Mouse (Mus musculus): Measurements from ENCODE around the gene Ifrd1. TPM values are rescaled to one million over a fixed set of nuclear protein-coding genes. Genes with fewer than 3 reads are reported as not detected.
"Not testable (repeated sequence)": the region's sequence is repeated elsewhere in the genome, so short reads cannot be mapped to it uniquely, and the experiment has no call there.

Gene Ifrd1
- total and polyA plus RNA-seq, 3 experiments = 14.1 to 87.6 (median 85.1) TPM

GRCm38 (mm10) chr12:40256543-40256942 lies 8.2 kb upstream of the Ifrd1 start:
- intact Hi-C loops (cut with DNase I) = loop anchor here (2.0 to 5.0 kb wide), 4 partner anchors 191 to 558 kb away; partner anchors contain the start of genes Dock4 and Zfp277
- no peak overlapping the region for H3K4me3 ChIP-seq

GRCm38 (mm10) chr12:40256033-40256432 lies 7.7 kb upstream of the Ifrd1 start:
- Histone ChIP-seq H3K4me3 (no peak overlapping the region), H3K27ac (no peak overlapping the region), H3K27me3 (ENCODE audit: control insufficient read depth, insufficient read depth, low read length) (no peaks in the 10 kb centered on the region), H3K36me3 (ENCODE audit: control insufficient read depth, insufficient read depth, low read length) (no peaks in the 10 kb centered on the region), H3K4me1 (ENCODE audit: control insufficient read depth, insufficient read depth, low read length) (no peaks in the 10 kb centered on the region; the same call in 1 of the 2 replicates), H3K9ac (ENCODE audit: low read depth, low read length) (no peak overlapping the region), H3K79me2 (replicated peaks; ENCODE audit: control insufficient read depth, insufficient read depth, low read length) (no peaks in the 10 kb centered on the region)
- TF ChIP-seq CTCF (IDR thresholded peaks at IDR 0.05) = peak; percentile 31
- TF ChIP-seq POLR2A (IDR thresholded peaks at IDR 0.05; ENCODE audit: insufficient read depth, low read depth, low read length) = no peak
- intact Hi-C loops (cut with DNase I) = loop anchor here (2.0 to 5.0 kb wide), 4 partner anchors 191 to 559 kb away; partner anchors contain the start of genes Dock4 and Zfp277
- no peak for DNase-seq

More at GRCm38 (mm10) chr12:40256543-40256942, 8.2 kb upstream of the Ifrd1 start:
- Histone ChIP-seq H3K27ac (no peak overlapping the region), H3K9ac (ENCODE audit: low read depth, low read length) (no peak overlapping the region), H3K4me1 (ENCODE audit: control insufficient read depth, insufficient read depth, low read length) (no peaks in the 10 kb centered on the region; the same call in 1 of the 2 replicates), H3K27me3 (ENCODE audit: control insufficient read depth, insufficient read depth, low read length) (no peaks in the 10 kb centered on the region), H3K79me2 (replicated peaks; ENCODE audit: control insufficient read depth, insufficient read depth, low read length) (no peaks in the 10 kb centered on the region), H3K36me3 (ENCODE audit: control insufficient read depth, insufficient read depth, low read length) (no peaks in the 10 kb centered on the region)
- 69% methylated on average over 2 of the region's 2 CpGs for WGBS
- no peak for DNase-seq
- TF ChIP-seq EP300 (IDR thresholded peaks at IDR 0.05; ENCODE audit: insufficient read depth, low read depth, low read length) = no peak
- TF ChIP-seq CTCF (IDR thresholded peaks at IDR 0.05) = no peak
- no peak for TF ChIP-seq POLR2A (IDR thresholded peaks at IDR 0.05; ENCODE audit: insufficient read depth, low read depth, low read length)

- H3K36me3 ChIP-seq (ENCODE audit: control insufficient read depth, insufficient read depth, low read length); DNase-seq; H3K4me3 ChIP-seq; H3K27ac ChIP-seq; H3K79me2 ChIP-seq (replicated peaks; ENCODE audit: control insufficient read depth, insufficient read depth, low read length); H3K9ac ChIP-seq (ENCODE audit: low read depth, low read length); H3K4me1 ChIP-seq (ENCODE audit: control insufficient read depth, insufficient read depth, low read length); H3K27me3 ChIP-seq (ENCODE audit: control insufficient read depth, insufficient read depth, low read length): not testable (repeated sequence)
- WGBS = 84% methylated on average over 4 of the region's 4 CpGs
- intact Hi-C loops (cut with DNase I) = loop anchor here (5.0 kb wide), 1 partner anchor 192 kb away; the partner anchor contains the start of genes Dock4 and Zfp277
Observed at GRCm38 (mm10) chr12:40255310-40255709, 7.0 kb upstream of the Ifrd1 start.

GRCm38 (mm10) chr12:40254729-40255128 lies 6.4 kb upstream of the Ifrd1 start:
- 89% methylated on average over 11 of the region's 11 CpGs for WGBS
- H3K79me2 ChIP-seq (replicated peaks; ENCODE audit: control insufficient read depth, insufficient read depth, low read length) = no peaks in the 10 kb centered on the region
- DNase-seq = no peak
- no peaks in the 10 kb centered on the region for H3K36me3 ChIP-seq (ENCODE audit: control insufficient read depth, insufficient read depth, low read length)
- H3K4me3 ChIP-seq = no peak overlapping the region
- TF ChIP-seq EP300 (IDR thresholded peaks at IDR 0.05; ENCODE audit: insufficient read depth, low read depth, low read length) = no peak
- no peak for TF ChIP-seq POLR2A (IDR thresholded peaks at IDR 0.05; ENCODE audit: insufficient read depth, low read depth, low read length)
- TF ChIP-seq CTCF (IDR thresholded peaks at IDR 0.05) = no peak
- H3K9ac ChIP-seq (ENCODE audit: low read depth, low read length) = no peak overlapping the region
- H3K27me3 ChIP-seq (ENCODE audit: control insufficient read depth, insufficient read depth, low read length) = no peaks in the 10 kb centered on the region
- no peak overlapping the region for H3K27ac ChIP-seq
- H3K4me1 ChIP-seq (ENCODE audit: control insufficient read depth, insufficient read depth, low read length) = no peaks in the 10 kb centered on the region; the same call in 1 of the 2 replicates
- intact Hi-C loops (cut with DNase I) = loop anchor here (5.0 kb wide), 1 partner anchor 193 kb away; the partner anchor contains the start of genes Dock4 and Zfp277

- no peak for TF ChIP-seq POLR2A (IDR thresholded peaks at IDR 0.05; ENCODE audit: insufficient read depth, low read depth, low read length)
- no peak for TF ChIP-seq EP300 (IDR thresholded peaks at IDR 0.05; ENCODE audit: insufficient read depth, low read depth, low read length)
- no peak for TF ChIP-seq CTCF (IDR thresholded peaks at IDR 0.05)
- Histone ChIP-seq H3K4me1 (ENCODE audit: control insufficient read depth, insufficient read depth, low read length) (no peaks in the 10 kb centered on the region; the same call in 1 of the 2 replicates), H3K36me3 (ENCODE audit: control insufficient read depth, insufficient read depth, low read length) (no peaks in the 10 kb centered on the region; the same call in 1 of the 2 replicates), H3K4me3 (no peak overlapping the region), H3K27me3 (ENCODE audit: control insufficient read depth, insufficient read depth, low read length) (no peaks in the 10 kb centered on the region), H3K9ac (ENCODE audit: low read depth, low read length) (no peak overlapping the region), H3K27ac (no peak overlapping the region), H3K79me2 (replicated peaks; ENCODE audit: control insufficient read depth, insufficient read depth, low read length) (no peaks in the 10 kb centered on the region)
- intact Hi-C loops (cut with DNase I) = no loop called here
- 37% methylated on average over 5 of the region's 5 CpGs for WGBS
- DNase-seq = no peak
Observed at GRCm38 (mm10) chr12:40253241-40253640, 4.9 kb upstream of the Ifrd1 start.

GRCm38 (mm10) chr12:40250256-40250655 lies 2.0 kb upstream of the Ifrd1 start:
- intact Hi-C loops (cut with DNase I) = no loop called here
- TF ChIP-seq POLR2A (IDR thresholded peaks at IDR 0.05; ENCODE audit: insufficient read depth, low read depth, low read length) = no peak
- TF ChIP-seq EP300 (IDR thresholded peaks at IDR 0.05; ENCODE audit: insufficient read depth, low read depth, low read length) = no peak
- no peak for TF ChIP-seq CTCF (IDR thresholded peaks at IDR 0.05)
- peaks cover 1% of the 10 kb centered on the region; the same call in 1 of the 2 replicates for H3K4me1 ChIP-seq (ENCODE audit: control insufficient read depth, insufficient read depth, low read length)
- H3K9ac ChIP-seq (ENCODE audit: low read depth, low read length) = no peak overlapping the region
- no peak overlapping the region for H3K4me3 ChIP-seq
- no peaks in the 10 kb centered on the region for H3K27me3 ChIP-seq (ENCODE audit: control insufficient read depth, insufficient read depth, low read length)
- no peaks in the 10 kb centered on the region; the same call in 1 of the 2 replicates for H3K36me3 ChIP-seq (ENCODE audit: control insufficient read depth, insufficient read depth, low read length)
- H3K79me2 ChIP-seq (replicated peaks; ENCODE audit: control insufficient read depth, insufficient read depth, low read length) = no peaks in the 10 kb centered on the region
- peak in 1 of 2 experiments; percentile 7 for DNase-seq
- H3K27ac ChIP-seq = no peak overlapping the region

All from heart, adult 2 months (tissue).